Comparison of ENCODE assay signal across 8 mouse cellular contexts in the genomic region with DNA sequence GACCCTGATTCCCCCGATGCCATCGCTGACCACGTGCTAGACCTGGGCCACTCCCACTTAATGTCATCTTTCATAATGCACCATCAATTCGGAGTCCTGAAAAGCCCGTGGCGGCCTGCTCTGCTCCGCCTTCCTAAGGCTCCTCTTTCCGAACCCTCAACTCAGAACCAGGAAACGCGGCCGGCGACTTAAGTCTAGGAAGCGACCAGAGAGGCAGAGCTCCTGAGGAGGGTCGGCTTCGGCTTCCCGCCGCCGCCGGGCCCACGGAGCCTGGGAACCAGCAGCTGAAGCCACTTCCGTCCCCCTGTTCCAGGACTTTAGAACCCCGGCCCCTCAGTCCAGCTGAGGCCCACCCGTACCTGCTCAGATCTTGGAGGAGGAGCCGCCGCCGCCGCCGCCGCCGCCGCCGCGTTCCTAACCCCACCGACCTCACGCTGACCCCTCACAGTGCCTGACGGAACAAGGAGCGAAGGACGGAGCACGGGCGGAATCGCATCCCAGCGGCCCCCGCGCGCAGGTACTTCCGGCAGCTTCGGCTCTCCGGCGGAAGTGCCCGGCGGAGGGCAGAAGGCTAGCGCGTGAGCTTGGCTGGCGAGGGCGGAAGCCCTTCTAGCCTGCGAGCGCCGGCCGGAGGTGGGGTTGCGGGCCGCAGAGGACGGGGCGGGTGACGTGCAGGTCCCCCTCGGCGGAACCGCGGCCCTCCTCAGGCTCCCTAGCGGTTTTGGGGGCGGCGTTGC. TPM values are rescaled to one million over a fixed set of nuclear protein-coding genes. Genes with fewer than 3 reads are reported as not detected.
DNase-seq lines count a peak whose midpoint lies in the region; ATAC-seq and TF ChIP-seq lines count a peak whose summit lies in the region.

A gene (plus strand): TSS at position 69 of the 737 bp plus-strand sequence.
A gene (minus strand): TSS at position 545 of the 737 bp plus-strand sequence.

- peak; percentile 95 for DNase-seq in brain, embryonic 14.5 days (ENCODE audit: low read depth)
- peak; percentile 95 for DNase-seq in kidney, postnatal 0 days (ENCODE audit: low spot score)
- DNase-seq in liver, embryonic 11.5 days (ENCODE audit: low spot score) = peak; percentile 94
- DNase-seq in naive thymus-derived CD4-positive, alpha-beta T cell, adult 2 months (ENCODE audit: low read depth) = peak; percentile 82

- no peak for TF ChIP-seq CTCF in C2C12 (IDR thresholded peaks at IDR 0.05; ENCODE audit: control insufficient read depth, insufficient read depth, insufficient read length)
- TF ChIP-seq CTCF in brain, embryonic 14.5 days (IDR thresholded peaks at IDR 0.05; ENCODE audit: borderline replicate concordance, extremely low read depth, insufficient read depth, insufficient read length) = no peak
- peak; percentile 12; the same call in 1 of the 2 replicates for TF ChIP-seq CTCF in kidney, postnatal 0 days (IDR thresholded peaks at IDR 0.05; ENCODE audit: low read depth)

- ATAC-seq in heart, embryonic 12.5 days (ENCODE audit: insufficient number of reproducible peaks, low FRiP score) = peak; percentile 90
- peak; percentile 93 for ATAC-seq in kidney, postnatal 0 days (replicated peaks; ENCODE audit: low FRiP score, low read depth)
- peak; percentile 91 for ATAC-seq in liver, embryonic 11.5 days (replicated peaks; ENCODE audit: low FRiP score)
- peak; percentile 89 for ATAC-seq in stomach, embryonic 14.5 days (ENCODE audit: insufficient number of reproducible peaks, insufficient read depth, low FRiP score, low read depth)

- H3K9me3 ChIP-seq in erythroblast, embryonic 14.5 days (ENCODE audit: control insufficient read depth, low read length) = peaks cover 3% of the 10 kb centered on the region; the same call in 1 of the 2 replicates
- H3K9me3 ChIP-seq in heart, embryonic 12.5 days (replicated peaks) = peaks cover 3% of the 10 kb centered on the region; the same call in 1 of the 2 replicates
- H3K9me3 ChIP-seq in kidney, postnatal 0 days (replicated peaks; ENCODE audit: low read length) = no peaks in the 10 kb centered on the region
- H3K9me3 ChIP-seq in liver, embryonic 11.5 days (ENCODE audit: control insufficient read depth, low read length) = no peaks in the 10 kb centered on the region; the same call in 1 of the 2 replicates
- H3K9me3 ChIP-seq in stomach, embryonic 14.5 days (ENCODE audit: control insufficient read depth, low read depth, low read length) = no peaks in the 10 kb centered on the region

- H3K79me3 ChIP-seq in C2C12 (ENCODE audit: low read depth) = peaks cover 67% of the 10 kb centered on the region

- H3K27ac ChIP-seq in heart, embryonic 12.5 days (ENCODE audit: poor library complexity, severe bottlenecking) = peak within 1 kb of the TSS; percentile 93
- peak within 1 kb of the TSS; percentile 95 for H3K27ac ChIP-seq in kidney, postnatal 0 days
- peak within 1 kb of the TSS; percentile 91 for H3K27ac ChIP-seq in liver, embryonic 11.5 days (ENCODE audit: low read depth, low read length)
- peak within 1 kb of the TSS; percentile 89 for H3K27ac ChIP-seq in stomach, embryonic 14.5 days (ENCODE audit: low read length)

- peaks cover 46% of the 10 kb centered on the region for H3K4me1 ChIP-seq in erythroblast, embryonic 14.5 days (ENCODE audit: control insufficient read depth)
- peaks cover 29% of the 10 kb centered on the region for H3K4me1 ChIP-seq in heart, embryonic 12.5 days (replicated peaks)
- H3K4me1 ChIP-seq in kidney, postnatal 0 days (replicated peaks; ENCODE audit: insufficient read depth, low read length) = peaks cover 15% of the 10 kb centered on the region
- peaks cover 25% of the 10 kb centered on the region for H3K4me1 ChIP-seq in liver, embryonic 11.5 days (replicated peaks; ENCODE audit: control insufficient read depth, insufficient read depth, low read length)
- H3K4me1 ChIP-seq in stomach, embryonic 14.5 days (ENCODE audit: control insufficient read depth, insufficient read depth, low read length) = peaks cover 14% of the 10 kb centered on the region

- peak within 1 kb of the TSS; percentile 78 for H3K4me3 ChIP-seq in C2C12 (ENCODE audit: insufficient read depth, poor library complexity, severe bottlenecking)
- H3K4me3 ChIP-seq in erythroblast, embryonic 14.5 days (replicated peaks) = peak within 1 kb of the TSS; percentile 68
- H3K4me3 ChIP-seq in heart, embryonic 12.5 days = peak within 1 kb of the TSS; percentile 90
- H3K4me3 ChIP-seq in kidney, postnatal 0 days (replicated peaks; ENCODE audit: low read depth, low read length) = peak within 1 kb of the TSS; percentile 87
- H3K4me3 ChIP-seq in liver, embryonic 11.5 days (ENCODE audit: low read depth, low read length) = peak within 1 kb of the TSS; percentile 79
- peak within 1 kb of the TSS; percentile 89 for H3K4me3 ChIP-seq in stomach, embryonic 14.5 days (ENCODE audit: low read depth, low read length)

- H3K4me2 ChIP-seq in heart, embryonic 12.5 days = peak within 1 kb of the TSS; percentile 100
- H3K4me2 ChIP-seq in kidney, postnatal 0 days (ENCODE audit: low read length) = peak within 1 kb of the TSS; percentile 81
- H3K4me2 ChIP-seq in liver, embryonic 11.5 days = peak within 1 kb of the TSS; percentile 98
- peak within 1 kb of the TSS; percentile 85 for H3K4me2 ChIP-seq in stomach, embryonic 14.5 days (replicated peaks; ENCODE audit: low read depth, low read length)

- peak within 1 kb of the TSS; percentile 95 for H3K9ac ChIP-seq in heart, embryonic 12.5 days
- peak within 1 kb of the TSS; percentile 87 for H3K9ac ChIP-seq in kidney, postnatal 0 days (ENCODE audit: low read depth, low read length)
- peak within 1 kb of the TSS; percentile 77 for H3K9ac ChIP-seq in liver, embryonic 11.5 days (ENCODE audit: low read depth, low read length)
- H3K9ac ChIP-seq in stomach, embryonic 14.5 days (replicated peaks; ENCODE audit: low read depth, low read length) = peak within 1 kb of the TSS; percentile 83

- H3ac ChIP-seq in C2C12 (ENCODE audit: control insufficient read depth, insufficient read length, low read depth) = peak within 1 kb of the TSS; percentile 95

- H3K27me3 ChIP-seq in C2C12 (ENCODE audit: control insufficient read depth, insufficient read depth, insufficient read length) = no peaks in the 10 kb centered on the region
- H3K27me3 ChIP-seq in erythroblast, embryonic 14.5 days (ENCODE audit: control insufficient read depth) = no peaks in the 10 kb centered on the region
- H3K27me3 ChIP-seq in heart, embryonic 12.5 days (replicated peaks) = no peaks in the 10 kb centered on the region
- H3K27me3 ChIP-seq in kidney, postnatal 0 days (ENCODE audit: insufficient read depth, low read length) = no peaks in the 10 kb centered on the region
- no peaks in the 10 kb centered on the region for H3K27me3 ChIP-seq in liver, embryonic 11.5 days (replicated peaks; ENCODE audit: control insufficient read depth, insufficient read depth, low read length)
- H3K27me3 ChIP-seq in stomach, embryonic 14.5 days (ENCODE audit: control insufficient read depth, insufficient read depth, low read length) = no peaks in the 10 kb centered on the region

- WGBS in heart, embryonic 12.5 days = under 1% methylated on average over 68 of the region's 71 CpGs
- WGBS in kidney, postnatal 0 days = 1% methylated on average over 66 of the region's 71 CpGs
- 0% methylated on average over 71 of the region's 71 CpGs for WGBS in liver, embryonic 11.5 days
- under 1% methylated on average over 70 of the region's 71 CpGs for WGBS in stomach, embryonic 14.5 days

- TF ChIP-seq POLR2A in brain, embryonic 14.5 days (IDR thresholded peaks at IDR 0.05; ENCODE audit: borderline replicate concordance, extremely low read depth, insufficient read depth, insufficient read length, poor library complexity, severe bottlenecking) = peak; percentile 87

- H3K79me2 ChIP-seq in C2C12 (ENCODE audit: control insufficient read depth, insufficient read depth) = peaks cover 89% of the 10 kb centered on the region

- peaks cover 56% of the 10 kb centered on the region for H3K36me3 ChIP-seq in C2C12 (ENCODE audit: control insufficient read depth, insufficient read depth)
- peaks cover 58% of the 10 kb centered on the region for H3K36me3 ChIP-seq in erythroblast, embryonic 14.5 days (ENCODE audit: control insufficient read depth)
- peaks cover 51% of the 10 kb centered on the region for H3K36me3 ChIP-seq in heart, embryonic 12.5 days
- H3K36me3 ChIP-seq in kidney, postnatal 0 days (ENCODE audit: insufficient read depth, low read length) = peaks cover 19% of the 10 kb centered on the region
- H3K36me3 ChIP-seq in liver, embryonic 11.5 days (ENCODE audit: control insufficient read depth, insufficient read depth, low read length) = peaks cover 18% of the 10 kb centered on the region
- peaks cover 38% of the 10 kb centered on the region for H3K36me3 ChIP-seq in stomach, embryonic 14.5 days (ENCODE audit: control insufficient read depth, insufficient read depth, low read length)

TF ChIP-seq in C2C12, 6 proteins besides CTCF, POLR2A, EP300 and RAD21:
- no peak for TF ChIP-seq CEBPB (IDR thresholded peaks at IDR 0.05; ENCODE audit: low read depth)
- TF ChIP-seq MAX (IDR thresholded peaks at IDR 0.05) = peak; percentile 74
- TF ChIP-seq USF1 (IDR thresholded peaks at IDR 0.05; ENCODE audit: low read depth) = peak; percentile 72
- no peak for TF ChIP-seq MYOD1 (IDR thresholded peaks at IDR 0.05; ENCODE audit: control insufficient read depth, insufficient read length, low read depth)

RNA-seq across cellular contexts. Expression of the first gene that starts in this region (rescaled TPM):
- 16.5 TPM for polyA plus RNA-seq in C2C12 (2012; fragmentation: generic; extraction: Trizol)
- 117 and 126 TPM in 2 replicates for polyA plus RNA-seq in brain, embryonic 14.5 days (2012; rRNA removed)
- polyA plus RNA-seq in erythroblast, embryonic 14.5 days (2012) = 0.94 and 1.1 TPM in 2 replicates
- 33.8 and 33.9 TPM in 2 replicates for polyA plus RNA-seq in heart, embryonic 12.5 days (2016; fragmentation: Nextera tagmentation; extraction: Ambion mirVana)
- 32.2 and 33.1 TPM in 2 replicates for polyA plus RNA-seq in kidney, postnatal 0 days (2015; fragmentation: Nextera tagmentation; extraction: Ambion mirVana)
- 29.5 and 35.1 TPM in 2 replicates for polyA plus RNA-seq in liver, embryonic 11.5 days (2014; fragmentation: Nextera tagmentation; extraction: Ambion mirVana)
- polyA plus RNA-seq in stomach, embryonic 14.5 days (2014; fragmentation: Nextera tagmentation; extraction: Ambion mirVana) = 32.1 and 37.3 TPM in 2 replicates

RNA-seq across cellular contexts. Expression of the second gene that starts in this region (rescaled TPM):
- polyA plus RNA-seq in C2C12 (2012; fragmentation: generic; extraction: Trizol) = 45.9 TPM
- 92.9 and 110 TPM in 2 replicates for polyA plus RNA-seq in brain, embryonic 14.5 days (2012; rRNA removed)
- polyA plus RNA-seq in erythroblast, embryonic 14.5 days (2012) = 0.49 and 1.1 TPM in 2 replicates
- 50.0 and 54.1 TPM in 2 replicates for polyA plus RNA-seq in heart, embryonic 12.5 days (2016; fragmentation: Nextera tagmentation; extraction: Ambion mirVana)
- polyA plus RNA-seq in kidney, postnatal 0 days (2015; fragmentation: Nextera tagmentation; extraction: Ambion mirVana) = 47.5 and 48.7 TPM in 2 replicates
- 48.7 and 48.9 TPM in 2 replicates for polyA plus RNA-seq in liver, embryonic 11.5 days (2014; fragmentation: Nextera tagmentation; extraction: Ambion mirVana)
- 44.2 and 51.4 TPM in 2 replicates for polyA plus RNA-seq in stomach, embryonic 14.5 days (2014; fragmentation: Nextera tagmentation; extraction: Ambion mirVana)

Comparison
In these comparisons a context has a peak if more than half of its experiments do, and no peak if none do; other contexts are left out.
1. Peak in every context shown above with its lines: DNase-seq, ATAC-seq, H3K4me3 ChIP-seq and H3K27ac ChIP-seq.
2. RNA of the second gene that starts in this region (polyA plus RNA-seq): 92.9 to 110 TPM in brain, embryonic 14.5 days, 50.0 to 54.1 TPM in heart, embryonic 12.5 days, 44.2 to 51.4 TPM in stomach, embryonic 14.5 days, 48.7 to 48.9 TPM in liver, embryonic 11.5 days, 47.5 to 48.7 TPM in kidney, postnatal 0 days and 45.9 TPM in C2C12 (single experiment); 0.49 to 1.1 TPM in erythroblast, embryonic 14.5 days; every median in the first group is over 10 times any median in the second.